Mouse (Mus musculus): Measurements from ENCODE around the gene Gm7029.

GRCm38 (mm10) chr17:33828892-33829291 is 44.7 kb upstream of the Gm7029 start:
- TF ChIP-seq CTCF (IDR thresholded peaks at IDR 0.05; ENCODE audit: low read depth, low read length) (no peak), POLR2A (IDR thresholded peaks at IDR 0.05; ENCODE audit: borderline replicate concordance, low read depth, low read length) (no peak)

Measured in bone marrow macrophage, adult 2 months (primary cell).